Mouse (Mus musculus) lung, embryonic 14.5 days (tissue): Measurements from ENCODE around the gene Tmem56. TPM values are rescaled to one million over a fixed set of nuclear protein-coding genes. Genes with fewer than 3 reads are reported as not detected.

Source experiments
- ATAC-seq: fragments of 200-750 bp; cut with Nextera tagmentation; 2 replicates; pipeline ENCODE4 v1.8.0; 2017; ENCODE audit warnings: mild to moderate bottlenecking, moderate TSS enrichment, moderate library complexity; ENCODE audit not compliant: insufficient read depth
- DNase-seq: peaks from one replicate; pipeline ENCODE4 v3.0.0-alpha.2; 2015
- H3K27ac ChIP-seq: fragments of 300-500 bp; sonication (generic); 2 replicates; pipeline ENCODE4 v1.5.1; 2014; ENCODE audit warnings: low read depth, mild to moderate bottlenecking, moderate library complexity
- H3K27me3 ChIP-seq: fragments of 300-500 bp; sonication (generic); 2 replicates; pipeline ENCODE4 v1.6.1; 2014; ENCODE audit warnings: low read length, control low read depth; ENCODE audit not compliant: insufficient read depth
- H3K36me3 ChIP-seq: fragments of 300-500 bp; sonication (generic); 2 replicates; pipeline ENCODE4 v1.6.1; 2014; ENCODE audit warnings: control low read depth; ENCODE audit not compliant: insufficient read depth
- H3K4me1 ChIP-seq: fragments of 300-500 bp; sonication (generic); 2 replicates; pipeline ENCODE4 v1.6.1; 2014; ENCODE audit warnings: antibody characterized with exemption, control low read depth; ENCODE audit not compliant: insufficient read depth
- H3K4me2 ChIP-seq: fragments of 300-500 bp; sonication (generic); 2 replicates; pipeline ENCODE4 v1.6.1; 2014; ENCODE audit warnings: mild to moderate bottlenecking
- H3K4me3 ChIP-seq: fragments of 300-500 bp; sonication (generic); 2 replicates; pipeline ENCODE4 v1.5.1; 2014; ENCODE audit warnings: low read depth, low read length
- H3K9ac ChIP-seq: fragments of 300-500 bp; sonication (generic); 2 replicates; pipeline ENCODE4 v1.6.1; 2014
- H3K9me3 ChIP-seq: fragments of 300-500 bp; sonication (generic); 2 replicates; pipeline ENCODE4 v1.6.1; 2016; ENCODE audit warnings: low read depth, low read length, control low read depth
- CTCF ChIP-seq: IDR thresholded peaks from 2 replicates; pipeline ENCODE4 v1.5.1; 2016; ENCODE audit warnings: antibody characterized with exemption, low read depth
- WGBS: fragments of 180-500 bp; shearing (Covaris S2); extraction: QIAGEN DNeasy Blood & Tissue Kit; methylation state at CpG from one replicate; pipeline ENCODE4 v1.1.7; 2014; 5-methylcytosine and 5-hydroxymethylcytosine counted together
- polyA plus RNA-seq: library from polyadenylated mRNA; unstranded; fragments of >200 nt; fragmentation: Nextera tagmentation; extraction: Ambion mirVana; gene quantifications from 2 replicates; pipeline ENCODE4 v1.2.1, GENCODE M21; 2014

The Tmem56 gene
- polyA plus RNA-seq, 1 experiment from 2014 or later = 0.34 TPM

GRCm38 (mm10) chr3:121187510-121187909 lies 95.4 kb downstream of the Tmem56 start:
- WGBS = 57% methylated on average over 7 of the region's 7 CpGs
- DNase-seq (no peak), ATAC-seq (no peak)
- H3K27me3 ChIP-seq = no peaks in the 10 kb centered on the region
- H3K36me3 ChIP-seq = no peaks in the 10 kb centered on the region
- H3K4me2 ChIP-seq = no peak overlapping the region
- H3K4me3 ChIP-seq = no peak overlapping the region
- H3K9me3 ChIP-seq = no peaks in the 10 kb centered on the region
- no peak overlapping the region for H3K27ac ChIP-seq
- no peak overlapping the region for H3K9ac ChIP-seq
- TF ChIP-seq CTCF = no peak
- peaks cover 5% of the 10 kb centered on the region; the same call in 1 of the 2 replicates for H3K4me1 ChIP-seq

DNA sequence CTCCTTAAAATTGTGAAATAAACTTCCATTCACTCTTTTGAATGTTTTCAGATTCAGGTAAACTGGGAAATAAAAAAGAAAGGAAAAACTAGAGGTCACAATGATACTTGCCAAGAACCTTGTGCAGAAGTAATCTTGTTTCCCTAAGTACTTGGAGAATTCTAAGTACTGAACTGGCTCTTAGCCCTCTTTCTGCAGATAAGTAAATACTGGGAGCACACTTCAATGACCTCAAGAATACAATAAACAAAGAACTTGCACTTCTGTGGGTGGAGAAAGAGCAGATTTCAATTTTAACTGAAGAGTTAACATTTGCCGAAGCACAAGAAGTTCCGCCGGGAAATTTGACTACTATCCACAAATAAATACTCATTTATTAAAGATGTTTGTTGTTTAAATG lies 96.0 kb downstream of the Tmem56 start:
- no peaks in the 10 kb centered on the region for H3K36me3 ChIP-seq
- WGBS = 53% methylated on average over 3 of the region's 3 CpGs
- TF ChIP-seq CTCF = no peak
- peaks cover 5% of the 10 kb centered on the region; the same call in 1 of the 2 replicates for H3K4me1 ChIP-seq
- no peak overlapping the region for H3K27ac ChIP-seq
- no peak overlapping the region for H3K4me3 ChIP-seq
- no peaks in the 10 kb centered on the region for H3K9me3 ChIP-seq
- no peak overlapping the region for H3K9ac ChIP-seq
- DNase-seq (peak; percentile 69), ATAC-seq (no peak)
- no peaks in the 10 kb centered on the region for H3K27me3 ChIP-seq
- no peak overlapping the region for H3K4me2 ChIP-seq

GRCm38 (mm10) chr3:121185197-121185596 lies 97.7 kb downstream of the Tmem56 start:
- DNase-seq = no peak
- no peak for TF ChIP-seq CTCF
- no peak overlapping the region for H3K4me3 ChIP-seq
- no peaks in the 10 kb centered on the region for H3K9me3 ChIP-seq
- no peak for ATAC-seq
- WGBS = 89% methylated on average over 3 of the region's 3 CpGs
- H3K9ac ChIP-seq = no peak overlapping the region
- H3K27me3 ChIP-seq = no peaks in the 10 kb centered on the region
- H3K27ac ChIP-seq = no peak overlapping the region
- no peak overlapping the region for H3K4me2 ChIP-seq
- no peaks in the 10 kb centered on the region for H3K36me3 ChIP-seq
- H3K4me1 ChIP-seq = peaks cover 5% of the 10 kb centered on the region; the same call in 1 of the 2 replicates

GRCm38 (mm10) chr3:121176011-121176410 lies 106.9 kb downstream of the Tmem56 start:
- Histone ChIP-seq H3K27me3 (no peaks in the 10 kb centered on the region), H3K9ac (no peak overlapping the region), H3K27ac (no peak overlapping the region), H3K4me1 (no peaks in the 10 kb centered on the region), H3K4me3 (no peak overlapping the region), H3K36me3 (no peaks in the 10 kb centered on the region), H3K4me2 (no peak overlapping the region), H3K9me3 (no peaks in the 10 kb centered on the region)
- ATAC-seq (no peak), DNase-seq (no peak)
- no peak for TF ChIP-seq CTCF
- WGBS = 83% methylated on average over 1 of the region's 1 CpGs

- no peaks in the 10 kb centered on the region for H3K27me3 ChIP-seq
- no peak overlapping the region for H3K9ac ChIP-seq
- no peak overlapping the region for H3K4me2 ChIP-seq
- no peaks in the 10 kb centered on the region for H3K36me3 ChIP-seq
- H3K27ac ChIP-seq = no peak overlapping the region
- TF ChIP-seq CTCF = no peak
- H3K4me3 ChIP-seq = no peak overlapping the region
- WGBS = 47% methylated on average over 9 of the region's 9 CpGs
- H3K9me3 ChIP-seq = no peaks in the 10 kb centered on the region
- no peak for ATAC-seq
- no peak for DNase-seq
- no peaks in the 10 kb centered on the region for H3K4me1 ChIP-seq
These were observed 108.5 kb downstream of the Tmem56 start for GRCm38 (mm10) chr3:121174248-121174945.

DNA sequence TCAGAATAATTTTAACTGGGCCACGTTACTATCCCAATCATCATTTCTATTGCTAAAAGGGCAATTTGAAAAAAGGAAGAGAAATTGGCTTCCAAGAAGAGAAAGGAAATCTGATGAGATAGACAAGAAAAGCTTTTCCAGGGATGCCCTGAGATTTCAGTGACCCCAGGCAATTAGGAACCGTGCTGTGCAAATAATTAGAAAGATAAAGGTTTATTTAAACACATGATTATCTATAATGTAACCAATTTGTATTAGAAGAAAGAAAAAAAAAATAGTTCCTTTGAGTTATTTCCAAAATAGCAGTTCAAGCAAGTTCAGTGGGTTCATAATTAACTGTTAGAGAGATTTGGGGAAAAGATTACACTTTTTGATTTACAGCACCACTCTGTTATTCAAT lies 110.2 kb downstream of the Tmem56 start:
- Histone ChIP-seq H3K4me2 (no peak overlapping the region), H3K4me1 (no peaks in the 10 kb centered on the region), H3K27ac (no peak overlapping the region), H3K9me3 (no peaks in the 10 kb centered on the region), H3K4me3 (no peak overlapping the region), H3K36me3 (no peaks in the 10 kb centered on the region), H3K9ac (no peak overlapping the region), H3K27me3 (no peaks in the 10 kb centered on the region)
- WGBS = 48% methylated on average over 2 of the region's 2 CpGs
- TF ChIP-seq CTCF = no peak
- ATAC-seq = no peak
- DNase-seq = no peak

DNA sequence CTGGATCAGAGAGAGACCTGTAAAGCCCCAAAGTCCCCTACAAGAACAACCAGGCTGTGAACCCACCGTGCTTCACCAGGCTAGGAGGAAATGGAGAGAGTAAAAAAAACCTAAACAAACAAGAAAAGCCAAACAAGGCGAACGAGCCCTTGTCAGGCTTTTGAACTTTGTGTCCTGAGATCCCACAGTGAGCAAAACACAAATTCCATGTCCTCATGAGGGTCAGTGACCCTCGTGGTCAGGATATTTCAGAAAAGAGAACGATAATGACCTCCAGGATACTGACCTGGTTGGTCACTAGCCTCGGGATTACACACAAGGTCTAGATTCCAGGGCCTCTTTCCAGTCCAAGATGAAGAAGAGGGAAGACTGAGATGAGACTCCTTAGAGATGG lies 111.0 kb downstream of the Tmem56 start:
- Histone ChIP-seq H3K9ac (no peak overlapping the region; the same call in 1 of the 2 replicates), H3K4me1 (no peaks in the 10 kb centered on the region), H3K4me3 (peak overlapping the region; percentile 70), H3K4me2 (peak overlapping the region; percentile 83), H3K36me3 (no peaks in the 10 kb centered on the region), H3K27ac (no peak overlapping the region), H3K27me3 (no peaks in the 10 kb centered on the region), H3K9me3 (no peaks in the 10 kb centered on the region)
- no peak for TF ChIP-seq CTCF
- peak; percentile 10; the same call in 1 of the 2 replicates for ATAC-seq
- 42% methylated on average over 6 of the region's 6 CpGs for WGBS
- DNase-seq = no peak
